Mouse (Mus musculus) limb, embryonic 12.5 days (tissue): ENCODE measurements at regions not wholly inside any gene's neighbourhood (a gene's known extent, or its start where the extent isn't known, plus 50 kb on each side); places are given as distances from the start of the nearest gene placed in this dataset.
A peak's percentile ranks its signal among the peaks of the same experiment; 100 is the strongest.

Experiments used
- ATAC-seq: fragments of 200-750 bp; cut with Nextera tagmentation; 2 replicates; pipeline ENCODE4 v1.8.0; 2017; ENCODE audit warnings: low read depth, moderate TSS enrichment; ENCODE audit not compliant: insufficient number of reproducible peaks, insufficient read depth, low FRiP score, low TSS enrichment
- H3K27ac ChIP-seq: fragments of 300-500 bp; sonication (generic); 2 replicates; pipeline ENCODE4 v1.5.1; 2016; ENCODE audit warnings: mild to moderate bottlenecking, moderate library complexity
- H3K27me3 ChIP-seq: fragments of 300-500 bp; sonication (generic); 2 replicates; pipeline ENCODE4 v1.6.1; 2016; ENCODE audit warnings: mild to moderate bottlenecking, moderate library complexity
- H3K36me3 ChIP-seq: fragments of 300-500 bp; sonication (generic); 2 replicates; pipeline ENCODE4 v1.6.1; 2016; ENCODE audit warnings: mild to moderate bottlenecking, moderate library complexity
- H3K4me1 ChIP-seq: fragments of 300-500 bp; sonication (generic); replicated peaks from 2 replicates; pipeline ENCODE4 v1.6.1; 2016
- H3K4me2 ChIP-seq: fragments of 300-500 bp; sonication (generic); 2 replicates; pipeline ENCODE4 v1.6.1; 2016; ENCODE audit warnings: mild to moderate bottlenecking, moderate library complexity
- H3K4me3 ChIP-seq: fragments of 300-500 bp; sonication (generic); replicated peaks from 2 replicates; pipeline ENCODE4 v1.5.1; 2016; ENCODE audit warnings: mild to moderate bottlenecking
- H3K9ac ChIP-seq: fragments of 300-500 bp; sonication (generic); replicated peaks from 2 replicates; pipeline ENCODE4 v1.6.1; 2016; ENCODE audit warnings: mild to moderate bottlenecking, moderate library complexity
- H3K9me3 ChIP-seq: fragments of 300-500 bp; sonication (generic); 2 replicates; pipeline ENCODE4 v1.6.1; 2016; ENCODE audit warnings: mild to moderate bottlenecking, moderate library complexity
- WGBS: fragments of 180-500 bp; shearing (Covaris S2); methylation state at CpG from one replicate; pipeline ENCODE4 v1.1.7; 2016; 5-methylcytosine and 5-hydroxymethylcytosine counted together

- Histone ChIP-seq H3K4me2 (no peak overlapping the region), H3K27ac (0 out of 2 replicates have a peak overlapping the region, but pooled peaks have one; percentile 23), H3K4me1 (peaks cover 26% of the 10 kb centered on the region), H3K9ac (no peak overlapping the region), H3K4me3 (no peak overlapping the region), H3K27me3 (no peaks in the 10 kb centered on the region), H3K36me3 (no peaks in the 10 kb centered on the region), H3K9me3 (0 out of 2 replicates have a peak, but pooled peaks cover 4% of the 10 kb centered on the region)
- ATAC-seq, result no peak
- WGBS, result 55% methylated on average over 2 of the region's 2 CpGs
Measured at GRCm38 (mm10) chr3:37894599-37894998, 170.3 kb upstream of the Gm5148 start.

GRCm38 (mm10) chr3:37890202-37890601 is 165.9 kb upstream of the Gm5148 start:
- ATAC-seq, result no peak
- Histone ChIP-seq H3K4me1 (peaks cover 8% of the 10 kb centered on the region), H3K9me3 (0 out of 2 replicates have a peak, but pooled peaks cover 4% of the 10 kb centered on the region), H3K27ac (no peak overlapping the region), H3K36me3 (no peaks in the 10 kb centered on the region), H3K4me3 (no peak overlapping the region), H3K27me3 (no peaks in the 10 kb centered on the region), H3K9ac (no peak overlapping the region), H3K4me2 (no peak overlapping the region)
- WGBS, result 68% methylated on average over 1 of the region's 1 CpGs

GRCm38 (mm10) chr3:37888455-37888854 is 164.2 kb upstream of the Gm5148 start:
- 51% methylated on average over 6 of the region's 6 CpGs for WGBS
- Histone ChIP-seq H3K27me3 (no peaks in the 10 kb centered on the region), H3K27ac (no peak overlapping the region), H3K4me2 (no peak overlapping the region), H3K36me3 (no peaks in the 10 kb centered on the region), H3K9ac (no peak overlapping the region), H3K4me3 (no peak overlapping the region), H3K9me3 (0 out of 2 replicates have a peak, but pooled peaks cover 4% of the 10 kb centered on the region), H3K4me1 (no peaks in the 10 kb centered on the region; the same call in 1 of the 2 replicates)
- no peak for ATAC-seq

GRCm38 (mm10) chr3:37887711-37888110 is 163.4 kb upstream of the Gm5148 start:
- no peak overlapping the region for H3K4me3 ChIP-seq
- no peak overlapping the region for H3K4me2 ChIP-seq
- H3K9me3 ChIP-seq, result 0 out of 2 replicates have a peak, but pooled peaks cover 3% of the 10 kb centered on the region
- no peaks in the 10 kb centered on the region; the same call in 1 of the 2 replicates for H3K4me1 ChIP-seq
- H3K36me3 ChIP-seq, result no peaks in the 10 kb centered on the region
- H3K9ac ChIP-seq, result no peak overlapping the region
- no peaks in the 10 kb centered on the region for H3K27me3 ChIP-seq
- H3K27ac ChIP-seq, result no peak overlapping the region
- 79% methylated on average over 3 of the region's 3 CpGs for WGBS
- no peak for ATAC-seq

GRCm38 (mm10) chr3:37886705-37887454 is 162.6 kb upstream of the Gm5148 start:
- Histone ChIP-seq H3K9me3 (no peaks in the 10 kb centered on the region), H3K4me3 (no peak overlapping the region), H3K4me1 (no peaks in the 10 kb centered on the region; the same call in 1 of the 2 replicates), H3K27me3 (no peaks in the 10 kb centered on the region), H3K27ac (no peak overlapping the region), H3K4me2 (no peak overlapping the region), H3K9ac (no peak overlapping the region), H3K36me3 (no peaks in the 10 kb centered on the region)
- no peak for ATAC-seq
- 86% methylated on average over 3 of the region's 3 CpGs for WGBS

- Histone ChIP-seq H3K27ac (no peak overlapping the region), H3K4me3 (no peak overlapping the region), H3K36me3 (no peaks in the 10 kb centered on the region), H3K9ac (no peak overlapping the region), H3K9me3 (no peaks in the 10 kb centered on the region), H3K4me1 (no peaks in the 10 kb centered on the region; the same call in 1 of the 2 replicates), H3K4me2 (no peak overlapping the region), H3K27me3 (no peaks in the 10 kb centered on the region)
- no peak for ATAC-seq
- 88% methylated on average over 6 of the region's 6 CpGs for WGBS
Measured at GRCm38 (mm10) chr3:37885776-37886175, 161.5 kb upstream of the Gm5148 start.

- no peak for ATAC-seq
- Histone ChIP-seq H3K9me3 (no peaks in the 10 kb centered on the region), H3K4me2 (no peak overlapping the region), H3K4me3 (no peak overlapping the region), H3K27me3 (no peaks in the 10 kb centered on the region), H3K36me3 (no peaks in the 10 kb centered on the region), H3K4me1 (no peaks in the 10 kb centered on the region), H3K27ac (no peak overlapping the region), H3K9ac (no peak overlapping the region)
- 71% methylated on average over 5 of the region's 5 CpGs for WGBS
Measured at GRCm38 (mm10) chr3:37882417-37882816, 158.1 kb upstream of the Gm5148 start.

- no peak overlapping the region for H3K4me2 ChIP-seq
- ATAC-seq, result no peak
- H3K4me1 ChIP-seq, result peaks cover 4% of the 10 kb centered on the region; the same call in 1 of the 2 replicates
- no peak overlapping the region for H3K9ac ChIP-seq
- no peaks in the 10 kb centered on the region for H3K27me3 ChIP-seq
- H3K36me3 ChIP-seq, result no peaks in the 10 kb centered on the region
- H3K4me3 ChIP-seq, result no peak overlapping the region
- WGBS, result 87% methylated on average over 2 of the region's 2 CpGs
- H3K27ac ChIP-seq, result no peak overlapping the region
- no peaks in the 10 kb centered on the region for H3K9me3 ChIP-seq
Measured at GRCm38 (mm10) chr3:37881016-37881415, 156.7 kb upstream of the Gm5148 start.

GRCm38 (mm10) chr3:37879056-37879455 is 154.8 kb upstream of the Gm5148 start:
- WGBS, result 81% methylated on average over 6 of the region's 6 CpGs

GRCm38 (mm10) chr3:37876016-37876765 is 151.9 kb upstream of the Gm5148 start:
- H3K36me3 ChIP-seq, result no peaks in the 10 kb centered on the region
- H3K9ac ChIP-seq, result no peak overlapping the region
- H3K27me3 ChIP-seq, result no peaks in the 10 kb centered on the region
- WGBS, result 81% methylated on average over 13 of the region's 13 CpGs
- no peak overlapping the region for H3K4me2 ChIP-seq
- peaks cover 27% of the 10 kb centered on the region; the same call in 1 of the 2 replicates for H3K4me1 ChIP-seq
- no peaks in the 10 kb centered on the region for H3K9me3 ChIP-seq
- no peak overlapping the region for H3K4me3 ChIP-seq
- peak overlapping the region; percentile 81 for H3K27ac ChIP-seq
- ATAC-seq, result no peak

More at GRCm38 (mm10) chr3:37879056-37879455, 154.8 kb upstream of the Gm5148 start:
- H3K4me3 ChIP-seq, result no peak overlapping the region
- peaks cover 20% of the 10 kb centered on the region; the same call in 1 of the 2 replicates for H3K4me1 ChIP-seq
- no peaks in the 10 kb centered on the region for H3K9me3 ChIP-seq
- H3K27me3 ChIP-seq, result no peaks in the 10 kb centered on the region
- H3K27ac ChIP-seq, result no peak overlapping the region
- ATAC-seq, result no peak
- no peaks in the 10 kb centered on the region for H3K36me3 ChIP-seq
- no peak overlapping the region for H3K9ac ChIP-seq
- H3K4me2 ChIP-seq, result no peak overlapping the region

- Histone ChIP-seq H3K27ac (peak overlapping the region; percentile 81), H3K4me1 (peaks cover 27% of the 10 kb centered on the region; the same call in 1 of the 2 replicates), H3K4me2 (no peak overlapping the region), H3K4me3 (no peak overlapping the region), H3K27me3 (no peaks in the 10 kb centered on the region), H3K9ac (no peak overlapping the region), H3K36me3 (no peaks in the 10 kb centered on the region), H3K9me3 (no peaks in the 10 kb centered on the region)
- ATAC-seq, result peak; percentile 81
- 33% methylated on average over 6 of the region's 6 CpGs for WGBS
Measured at GRCm38 (mm10) chr3:37875331-37876015, 151.2 kb upstream of the Gm5148 start.
